Mouse (Mus musculus) hindbrain, postnatal 0 days (tissue): ENCODE results near the gene Grin2b. TPM values are rescaled to one million over a fixed set of nuclear protein-coding genes. Genes with fewer than 3 reads are reported as not detected.

Experiments used
- ATAC-seq: fragments of 200-750 bp; cut with Nextera tagmentation; 2 replicates; pipeline ENCODE4 v1.8.0; 2017; ENCODE audit warnings: mild to moderate bottlenecking, moderate TSS enrichment, moderate library complexity
- DNase-seq: peaks from one replicate; pipeline ENCODE4 v3.0.0-alpha.2; 2015; ENCODE audit warnings: low spot score
- H3K27ac ChIP-seq: fragments of 300-500 bp; sonication (generic); 2 replicates; pipeline ENCODE4 v1.5.1; 2014; ENCODE audit warnings: mild to moderate bottlenecking
- H3K27me3 ChIP-seq: fragments of 300-500 bp; sonication (generic); 2 replicates; pipeline ENCODE4 v1.6.1; 2014; ENCODE audit warnings: low read length, mixed read lengths; ENCODE audit not compliant: insufficient read depth
- H3K36me3 ChIP-seq: fragments of 300-500 bp; sonication (generic); 2 replicates; pipeline ENCODE4 v1.6.1; 2014; ENCODE audit warnings: low read length, mixed read lengths; ENCODE audit not compliant: insufficient read depth
- H3K4me1 ChIP-seq: fragments of 300-500 bp; sonication (generic); 2 replicates; pipeline ENCODE4 v1.6.1; 2014; ENCODE audit warnings: antibody characterized with exemption, low read length, mixed read lengths; ENCODE audit not compliant: insufficient read depth
- H3K4me2 ChIP-seq: fragments of 300-500 bp; sonication (generic); 2 replicates; pipeline ENCODE4 v1.6.1; 2014; ENCODE audit warnings: low read depth, mild to moderate bottlenecking, low read length, moderate library complexity, mixed read lengths
- H3K4me3 ChIP-seq: fragments of 300-500 bp; sonication (generic); 2 replicates; pipeline ENCODE4 v1.5.1; 2014; ENCODE audit warnings: low read length
- H3K9ac ChIP-seq: fragments of 300-500 bp; sonication (generic); replicated peaks from 2 replicates; pipeline ENCODE4 v1.6.1; 2014; ENCODE audit warnings: mild to moderate bottlenecking, low read length, moderate library complexity, mixed read lengths
- H3K9me3 ChIP-seq: fragments of 300-500 bp; sonication (generic); 2 replicates; pipeline ENCODE4 v1.6.1; 2016; ENCODE audit warnings: low read length, mixed read lengths
- CTCF ChIP-seq: IDR thresholded peaks from 2 replicates; pipeline ENCODE4 v1.5.1; 2016; ENCODE audit warnings: antibody characterized with exemption, control low read depth, low read depth
- WGBS: fragments of 180-500 bp; shearing (Covaris S2); extraction: QIAGEN DNeasy Blood & Tissue Kit; methylation state at CpG from one replicate; pipeline ENCODE4 v1.1.7; 2014; 5-methylcytosine and 5-hydroxymethylcytosine counted together
- polyA plus RNA-seq: library from polyadenylated mRNA; unstranded; fragments of >200 nt; fragmentation: Nextera tagmentation; extraction: Ambion mirVana; gene quantifications from 2 replicates; pipeline ENCODE4 v1.2.1, GENCODE M21; 2015
- total RNA-seq: library from RNA; depleted of rRNA; stranded (reverse); fragments of >200 nt; gene quantifications from 2 replicates; pipeline ENCODE4 v1.2.3, GENCODE M21; 2014

The Grin2b gene
- total and polyA plus RNA-seq, 2 experiments from 2014 or later = 55.1 to 67.0 TPM

- Histone ChIP-seq H3K36me3 (no peaks in the 10 kb centered on the region), H3K4me1 (peaks cover 12% of the 10 kb centered on the region), H3K27ac (no peak overlapping the region), H3K9me3 (no peaks in the 10 kb centered on the region), H3K4me2 (no peak overlapping the region), H3K4me3 (no peak overlapping the region), H3K27me3 (no peaks in the 10 kb centered on the region), H3K9ac (no peak overlapping the region)
- DNase-seq (no peak), ATAC-seq (no peak)
- WGBS = 90% methylated on average over 10 of the region's 10 CpGs
- TF ChIP-seq CTCF = no peak
Observed at GRCm38 (mm10) chr6:135959629-135960028, 213.7 kb downstream of the Grin2b start.

- no peak for TF ChIP-seq CTCF
- Histone ChIP-seq H3K4me1 (no peaks in the 10 kb centered on the region), H3K4me2 (no peak overlapping the region), H3K27me3 (no peaks in the 10 kb centered on the region), H3K36me3 (no peaks in the 10 kb centered on the region; the same call in 1 of the 2 replicates), H3K4me3 (no peak overlapping the region), H3K9me3 (no peaks in the 10 kb centered on the region), H3K27ac (no peak overlapping the region), H3K9ac (no peak overlapping the region)
- WGBS = 86% methylated on average over 5 of the region's 5 CpGs
- DNase-seq = no peak
- ATAC-seq = no peak
Observed at GRCm38 (mm10) chr6:135951666-135952065, 221.6 kb downstream of the Grin2b start.

- Histone ChIP-seq H3K4me1 (no peaks in the 10 kb centered on the region), H3K4me3 (no peak overlapping the region), H3K9ac (no peak overlapping the region), H3K27me3 (no peaks in the 10 kb centered on the region), H3K4me2 (no peak overlapping the region), H3K27ac (no peak overlapping the region), H3K36me3 (no peaks in the 10 kb centered on the region), H3K9me3 (no peaks in the 10 kb centered on the region)
- DNase-seq = no peak
- no peak for ATAC-seq
- WGBS = 81% methylated on average over 5 of the region's 5 CpGs
- no peak for TF ChIP-seq CTCF
Observed at GRCm38 (mm10) chr6:135945511-135945910, 227.8 kb downstream of the Grin2b start.

- 86% methylated on average over 5 of the region's 5 CpGs for WGBS
- ATAC-seq = no peak
Observed at GRCm38 (mm10) chr6:135944358-135944757, 229.0 kb downstream of the Grin2b start.

GRCm38 (mm10) chr6:135943121-135943617 lies 230.1 kb downstream of the Grin2b start:
- no peak for TF ChIP-seq CTCF
- Histone ChIP-seq H3K9ac (no peak overlapping the region), H3K4me3 (no peak overlapping the region), H3K4me1 (no peaks in the 10 kb centered on the region), H3K27ac (no peak overlapping the region), H3K9me3 (no peaks in the 10 kb centered on the region), H3K4me2 (no peak overlapping the region), H3K27me3 (no peaks in the 10 kb centered on the region), H3K36me3 (no peaks in the 10 kb centered on the region)
- ATAC-seq = no peak
- WGBS = 54% methylated on average over 6 of the region's 6 CpGs
- no peak for DNase-seq

More at GRCm38 (mm10) chr6:135944358-135944757, 229.0 kb downstream of the Grin2b start:
- no peaks in the 10 kb centered on the region for H3K9me3 ChIP-seq
- no peaks in the 10 kb centered on the region for H3K4me1 ChIP-seq
- no peak overlapping the region for H3K27ac ChIP-seq
- H3K36me3 ChIP-seq = no peaks in the 10 kb centered on the region
- H3K9ac ChIP-seq = no peak overlapping the region
- H3K27me3 ChIP-seq = no peaks in the 10 kb centered on the region
- H3K4me3 ChIP-seq = no peak overlapping the region
- no peak for DNase-seq
- TF ChIP-seq CTCF = no peak
- no peak overlapping the region for H3K4me2 ChIP-seq

DNA sequence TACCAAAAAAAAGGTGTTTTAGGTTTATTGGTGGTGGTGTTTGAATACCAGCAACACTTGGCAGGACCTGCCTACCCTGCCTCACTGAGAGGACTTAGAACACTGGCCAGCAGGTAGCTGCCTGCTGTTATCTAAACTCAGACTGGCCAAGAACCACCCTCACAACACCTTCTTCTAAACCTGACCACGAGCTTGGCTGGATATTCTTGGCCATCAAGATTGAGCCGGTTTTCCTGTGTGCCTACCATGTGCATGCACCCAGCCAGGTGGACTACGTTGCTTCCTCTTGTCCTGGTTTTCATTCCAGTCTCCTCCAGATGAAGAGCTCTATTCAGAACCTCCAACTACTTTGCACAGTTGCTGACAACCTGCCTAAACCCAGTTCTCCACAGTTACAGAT lies 240.4 kb downstream of the Grin2b start:
- H3K9me3 ChIP-seq = no peaks in the 10 kb centered on the region
- no peak overlapping the region for H3K4me3 ChIP-seq
- no peak overlapping the region for H3K9ac ChIP-seq
- no peaks in the 10 kb centered on the region for H3K4me1 ChIP-seq
- H3K4me2 ChIP-seq = no peak overlapping the region
- 87% methylated on average over 3 of the region's 3 CpGs for WGBS
- no peak for TF ChIP-seq CTCF
- no peaks in the 10 kb centered on the region for H3K27me3 ChIP-seq
- H3K27ac ChIP-seq = no peak overlapping the region
- H3K36me3 ChIP-seq = no peaks in the 10 kb centered on the region
- ATAC-seq (no peak), DNase-seq (no peak)

DNA sequence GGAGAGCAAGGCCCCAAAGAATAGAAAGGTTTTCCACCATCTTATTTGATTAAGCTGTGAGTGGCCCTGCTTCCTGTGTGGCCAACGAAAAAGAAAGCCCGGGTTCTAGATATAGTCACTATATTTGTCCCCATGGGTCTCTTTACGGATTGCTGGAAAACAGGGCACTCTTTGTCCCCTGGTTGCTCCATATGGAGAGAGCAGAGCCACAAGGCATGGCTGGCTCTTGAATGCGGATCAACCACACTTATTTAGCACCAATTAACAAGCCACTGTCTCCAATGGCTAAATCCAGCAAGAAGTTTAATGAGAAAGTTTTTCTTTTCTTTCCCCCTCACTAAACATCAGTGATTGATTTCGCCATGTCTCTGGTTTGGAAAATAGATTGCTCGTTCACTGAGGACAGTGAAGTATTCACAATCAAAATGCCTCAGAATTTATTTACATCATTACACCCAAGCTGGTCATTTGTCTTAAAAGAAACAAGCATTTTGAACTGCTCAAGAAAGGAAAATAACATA lies 240.9 kb downstream of the Grin2b start:
- Histone ChIP-seq H3K9me3 (no peaks in the 10 kb centered on the region), H3K4me2 (no peak overlapping the region), H3K27me3 (no peaks in the 10 kb centered on the region), H3K4me3 (no peak overlapping the region), H3K9ac (no peak overlapping the region), H3K4me1 (no peaks in the 10 kb centered on the region), H3K36me3 (no peaks in the 10 kb centered on the region), H3K27ac (no peak overlapping the region)
- WGBS = 66% methylated on average over 6 of the region's 6 CpGs
- no peak for ATAC-seq
- DNase-seq = no peak
- TF ChIP-seq CTCF = no peak
